Mouse (Mus musculus): ENCODE results near the gene Trove2. TPM values are rescaled to one million over a fixed set of nuclear protein-coding genes. Genes with fewer than 3 reads are reported as not detected.
"Not testable (repeated sequence)": the region's sequence is repeated elsewhere in the genome, so short reads cannot be mapped to it uniquely, and the experiment has no call there.

Gene Trove2
- polyA plus RNA-seq, 1 experiment from 2014 or later, result 35.8 TPM

GRCm38 (mm10) chr1:143731691-143732090, 45.2 kb downstream of the Trove2 start:
- no peaks in the 10 kb centered on the region for H3K4me1 ChIP-seq
- ATAC-seq (ENCODE audit: low FRiP score, low read depth), result no peak
- H3K9ac ChIP-seq, result no peak overlapping the region
- H3K4me2 ChIP-seq (replicated peaks), result no peak overlapping the region
- H3K27ac ChIP-seq, result no peak overlapping the region
- no peaks in the 10 kb centered on the region for H3K36me3 ChIP-seq
- no peaks in the 10 kb centered on the region for H3K9me3 ChIP-seq
- H3K27me3 ChIP-seq (replicated peaks), result no peaks in the 10 kb centered on the region
- WGBS, result 33% methylated on average over 4 of the region's 4 CpGs
- H3K4me3 ChIP-seq, result no peak overlapping the region

GRCm38 (mm10) chr1:143730899-143731298, 46.0 kb downstream of the Trove2 start:
- Histone ChIP-seq H3K4me3 (no peak overlapping the region), H3K27ac (no peak overlapping the region), H3K27me3 (replicated peaks) (no peaks in the 10 kb centered on the region), H3K9ac (no peak overlapping the region), H3K36me3 (no peaks in the 10 kb centered on the region), H3K4me1 (no peaks in the 10 kb centered on the region), H3K4me2 (replicated peaks) (no peak overlapping the region), H3K9me3 (no peaks in the 10 kb centered on the region)
- no peak for ATAC-seq (ENCODE audit: low FRiP score, low read depth)
- WGBS, result 91% methylated on average over 2 of the region's 2 CpGs

- H3K9ac ChIP-seq, result no peak overlapping the region
- H3K9me3 ChIP-seq, result no peaks in the 10 kb centered on the region
- WGBS, result 84% methylated on average over 9 of the region's 9 CpGs
- H3K27ac ChIP-seq, result no peak overlapping the region
- H3K4me3 ChIP-seq, result no peak overlapping the region
- no peak overlapping the region for H3K4me2 ChIP-seq (replicated peaks)
- H3K4me1 ChIP-seq, result no peaks in the 10 kb centered on the region
- no peaks in the 10 kb centered on the region for H3K27me3 ChIP-seq (replicated peaks)
- ATAC-seq (ENCODE audit: low FRiP score, low read depth), result no peak
- H3K36me3 ChIP-seq, result no peaks in the 10 kb centered on the region
Measured at GRCm38 (mm10) chr1:143727701-143728445, 49.0 kb downstream of the Trove2 start.

- no peak for ATAC-seq (ENCODE audit: low FRiP score, low read depth)
- no peaks in the 10 kb centered on the region for H3K36me3 ChIP-seq
- H3K27ac ChIP-seq, result no peak overlapping the region
- no peaks in the 10 kb centered on the region for H3K9me3 ChIP-seq
- H3K27me3 ChIP-seq (replicated peaks), result no peaks in the 10 kb centered on the region
- H3K4me3 ChIP-seq, result no peak overlapping the region
- no peak overlapping the region for H3K9ac ChIP-seq
- no peaks in the 10 kb centered on the region for H3K4me1 ChIP-seq
- 86% methylated on average over 5 of the region's 5 CpGs for WGBS
- H3K4me2 ChIP-seq (replicated peaks), result no peak overlapping the region
Measured at GRCm38 (mm10) chr1:143724456-143725064, 52.3 kb downstream of the Trove2 start.

GRCm38 (mm10) chr1:143716038-143716437, 60.8 kb downstream of the Trove2 start, which contains the start of gene Glrx2:
Gene Glrx2, plus strand, starts transcription at chr1:143716338.
- not testable (repeated sequence) for H3K4me2 ChIP-seq (replicated peaks); ATAC-seq (ENCODE audit: low FRiP score, low read depth); H3K9me3 ChIP-seq; H3K27ac ChIP-seq; H3K4me3 ChIP-seq; H3K4me1 ChIP-seq; H3K9ac ChIP-seq; H3K36me3 ChIP-seq; H3K27me3 ChIP-seq (replicated peaks)
- WGBS, result no CpG with 5 or more reads among the region's 2 CpGs

GRCm38 (mm10) chr1:143710627-143710976, 66.3 kb downstream of the Trove2 start:
- Histone ChIP-seq H3K9me3 (no peaks in the 10 kb centered on the region), H3K4me2 (replicated peaks) (no peak overlapping the region), H3K4me3 (no peak overlapping the region), H3K4me1 (no peaks in the 10 kb centered on the region), H3K27ac (0 out of 2 replicates have a peak overlapping the region, but pooled peaks have one; percentile 26), H3K9ac (no peak overlapping the region), H3K36me3 (no peaks in the 10 kb centered on the region), H3K27me3 (replicated peaks) (no peaks in the 10 kb centered on the region)
- WGBS, result 85% methylated on average over 5 of the region's 5 CpGs
- no peak for ATAC-seq (ENCODE audit: low FRiP score, low read depth)

- Histone ChIP-seq H3K9me3 (no peaks in the 10 kb centered on the region), H3K4me3 (no peak overlapping the region), H3K4me2 (replicated peaks) (no peak overlapping the region), H3K36me3 (no peaks in the 10 kb centered on the region), H3K4me1 (no peaks in the 10 kb centered on the region), H3K27ac (0 out of 2 replicates have a peak overlapping the region, but pooled peaks have one; percentile 26), H3K27me3 (replicated peaks) (no peaks in the 10 kb centered on the region), H3K9ac (no peak overlapping the region)
- peak; percentile 66; the same call in 1 of the 2 replicates for ATAC-seq (ENCODE audit: low FRiP score, low read depth)
- WGBS, result 63% methylated on average over 7 of the region's 7 CpGs
Measured at GRCm38 (mm10) chr1:143709966-143710626, 66.8 kb downstream of the Trove2 start.

GRCm38 (mm10) chr1:143708361-143708760, 68.5 kb downstream of the Trove2 start:
- no peak for ATAC-seq (ENCODE audit: low FRiP score, low read depth)
- no peak overlapping the region for H3K4me2 ChIP-seq (replicated peaks)
- H3K9me3 ChIP-seq, result no peaks in the 10 kb centered on the region
- WGBS, result 74% methylated on average over 6 of the region's 6 CpGs
- no peak overlapping the region for H3K4me3 ChIP-seq
- H3K36me3 ChIP-seq, result no peaks in the 10 kb centered on the region
- no peaks in the 10 kb centered on the region for H3K27me3 ChIP-seq (replicated peaks)
- H3K27ac ChIP-seq, result no peak overlapping the region
- no peak overlapping the region for H3K9ac ChIP-seq
- H3K4me1 ChIP-seq, result no peaks in the 10 kb centered on the region; the same call in 1 of the 2 replicates

GRCm38 (mm10) chr1:143707006-143707405, 69.9 kb downstream of the Trove2 start:
- 55% methylated on average over 4 of the region's 4 CpGs for WGBS
- no peak for ATAC-seq (ENCODE audit: low FRiP score, low read depth)
- H3K9me3 ChIP-seq, result no peaks in the 10 kb centered on the region

GRCm38 (mm10) chr1:143702741-143703262, 74.1 kb downstream of the Trove2 start, which contains the start of gene Cdc73:
Gene Cdc73, minus strand, starts transcription at chr1:143702893.
- under 1% methylated on average over 55 of the region's 74 CpGs for WGBS
- peak; percentile 100 for ATAC-seq (ENCODE audit: low FRiP score, low read depth)
- H3K4me3 ChIP-seq, result peak within 1 kb of the TSS; percentile 81
- peaks cover 4% of the 10 kb centered on the region for H3K36me3 ChIP-seq
- no peaks in the 10 kb centered on the region for H3K9me3 ChIP-seq
- H3K4me1 ChIP-seq, result peaks cover 3% of the 10 kb centered on the region; the same call in 1 of the 2 replicates
- peak within 1 kb of the TSS; percentile 71 for H3K4me2 ChIP-seq (replicated peaks)
- H3K9ac ChIP-seq, result peak within 1 kb of the TSS; percentile 80
- H3K27me3 ChIP-seq (replicated peaks), result no peaks in the 10 kb centered on the region
- H3K27ac ChIP-seq, result peak within 1 kb of the TSS; percentile 86

More at GRCm38 (mm10) chr1:143707006-143707405, 69.9 kb downstream of the Trove2 start:
- Histone ChIP-seq H3K4me3 (no peak overlapping the region), H3K9ac (no peak overlapping the region), H3K4me1 (no peaks in the 10 kb centered on the region; the same call in 1 of the 2 replicates), H3K4me2 (replicated peaks) (no peak overlapping the region), H3K27ac (no peak overlapping the region), H3K36me3 (no peaks in the 10 kb centered on the region), H3K27me3 (replicated peaks) (no peaks in the 10 kb centered on the region)

- peak overlapping the region; percentile 81 for H3K4me3 ChIP-seq
- peak; percentile 78 for ATAC-seq (ENCODE audit: low FRiP score, low read depth)
- H3K9ac ChIP-seq, result peak overlapping the region; percentile 80
- under 1% methylated on average over 38 of the region's 48 CpGs for WGBS
- H3K27ac ChIP-seq, result peak overlapping the region; percentile 86
- H3K4me1 ChIP-seq, result peaks cover 3% of the 10 kb centered on the region; the same call in 1 of the 2 replicates
- peak overlapping the region; percentile 71 for H3K4me2 ChIP-seq (replicated peaks)
- H3K36me3 ChIP-seq, result peaks cover 6% of the 10 kb centered on the region
- H3K9me3 ChIP-seq, result no peaks in the 10 kb centered on the region
- no peaks in the 10 kb centered on the region for H3K27me3 ChIP-seq (replicated peaks)
Measured at GRCm38 (mm10) chr1:143702141-143702740, 74.6 kb downstream of the Trove2 start.

Data from neural tube, embryonic 12.5 days (tissue).